Mouse (Mus musculus): ENCODE measurements around the gene Klrg2.
"Not testable (repeated sequence)": the region's sequence is repeated elsewhere in the genome, so short reads cannot be mapped to it uniquely, and the experiment has no call there.

The Klrg2 gene

GRCm38 (mm10) chr6:38636852-38637618 lies at the start of gene Klrg2:
Gene Klrg2 (minus strand): TSS chr6:38637242.
- DNase-seq, result peak; percentile 20 to 27

- no peak for DNase-seq
These were observed 45.5 kb upstream of the Klrg2 start for GRCm38 (mm10) chr6:38682532-38682931.

GRCm38 (mm10) chr6:38677629-38678028 lies 40.6 kb upstream of the Klrg2 start:
- no peak for DNase-seq

GRCm38 (mm10) chr6:38676723-38677122 lies 39.7 kb upstream of the Klrg2 start:
- DNase-seq, result no peak

GRCm38 (mm10) chr6:38676217-38676616 lies 39.2 kb upstream of the Klrg2 start:
- no peak for DNase-seq

GRCm38 (mm10) chr6:38672011-38672410 lies 35.0 kb upstream of the Klrg2 start:
- DNase-seq, result no peak

GRCm38 (mm10) chr6:38671270-38671669 lies 34.2 kb upstream of the Klrg2 start:
- DNase-seq, result no peak

GRCm38 (mm10) chr6:38670488-38670887 lies 33.4 kb upstream of the Klrg2 start:
- DNase-seq, result not testable (repeated sequence)

GRCm38 (mm10) chr6:38669580-38669979 lies 32.5 kb upstream of the Klrg2 start:
- no peak for DNase-seq

- DNase-seq, result peak; percentile 64 to 78
These were observed 25.9 kb upstream of the Klrg2 start, which contains the start of gene Clec2l for GRCm38 (mm10) chr6:38662714-38663615. Gene Clec2l (plus strand): TSS chr6:38663069.

- DNase-seq, result no peak
These were observed 24.6 kb upstream of the Klrg2 start for GRCm38 (mm10) chr6:38661626-38662025.

- peak; percentile 72 to 74 for DNase-seq
These were observed 13.4 kb upstream of the Klrg2 start for GRCm38 (mm10) chr6:38650263-38650937.

GRCm38 (mm10) chr6:38649545-38649944 lies 12.5 kb upstream of the Klrg2 start:
- no peak for DNase-seq

GRCm38 (mm10) chr6:38643039-38643438 lies 6.0 kb upstream of the Klrg2 start:
- DNase-seq, result no peak

- no peak for DNase-seq
These were observed 5.6 kb upstream of the Klrg2 start for GRCm38 (mm10) chr6:38642593-38642992.

GRCm38 (mm10) chr6:38641645-38642044 lies 4.6 kb upstream of the Klrg2 start:
- DNase-seq, result no peak

GRCm38 (mm10) chr6:38641228-38641627 lies 4.2 kb upstream of the Klrg2 start:
- no peak for DNase-seq

GRCm38 (mm10) chr6:38640401-38640800 lies 3.4 kb upstream of the Klrg2 start:
- no peak for DNase-seq

- DNase-seq, result peak; percentile 25 to 32
These were observed 846 bp downstream of the Klrg2 start for GRCm38 (mm10) chr6:38635941-38636851.

GRCm38 (mm10) chr6:38634461-38634860 lies 2.6 kb downstream of the Klrg2 start:
- no peak for DNase-seq

- DNase-seq, result no peak
These were observed 4.2 kb downstream of the Klrg2 start for GRCm38 (mm10) chr6:38632826-38633225.

- DNase-seq, result no peak
These were observed 7.5 kb downstream of the Klrg2 start for GRCm38 (mm10) chr6:38629556-38629955.
